Mouse (Mus musculus): Measurements from ENCODE around the gene Mettl11b. TPM values are rescaled to one million over a fixed set of nuclear protein-coding genes. Genes with fewer than 3 reads are reported as not detected.

Gene Mettl11b
- polyA plus RNA-seq, 1 experiment from 2014 or later = 0.06 TPM

Other genes starting within 250 kb of the Mettl11b start
- gene Kifap3, start 54.4 kb upstream of the Mettl11b start, polyA plus RNA-seq (2015; fragmentation: Nextera tagmentation; extraction: Ambion mirVana) = 26.8 and 27.5 TPM in 2 replicates
- gene Scyl3, start 203.9 kb upstream of the Mettl11b start, polyA plus RNA-seq (2015; fragmentation: Nextera tagmentation; extraction: Ambion mirVana) = 15.7 and 17.1 TPM in 2 replicates

Measured in stomach, embryonic 15.5 days (tissue).